Mouse (Mus musculus) kidney, postnatal 25 days (tissue): ENCODE data around the gene Vsx1.

ENCODE experiments used
- DNase-seq, 2 experiments: peaks; one replicate each; pipeline ENCODE4 v3.0.0; 2021; ENCODE audit warnings: mixed read lengths in 2 of 2

Gene Vsx1

DNA sequence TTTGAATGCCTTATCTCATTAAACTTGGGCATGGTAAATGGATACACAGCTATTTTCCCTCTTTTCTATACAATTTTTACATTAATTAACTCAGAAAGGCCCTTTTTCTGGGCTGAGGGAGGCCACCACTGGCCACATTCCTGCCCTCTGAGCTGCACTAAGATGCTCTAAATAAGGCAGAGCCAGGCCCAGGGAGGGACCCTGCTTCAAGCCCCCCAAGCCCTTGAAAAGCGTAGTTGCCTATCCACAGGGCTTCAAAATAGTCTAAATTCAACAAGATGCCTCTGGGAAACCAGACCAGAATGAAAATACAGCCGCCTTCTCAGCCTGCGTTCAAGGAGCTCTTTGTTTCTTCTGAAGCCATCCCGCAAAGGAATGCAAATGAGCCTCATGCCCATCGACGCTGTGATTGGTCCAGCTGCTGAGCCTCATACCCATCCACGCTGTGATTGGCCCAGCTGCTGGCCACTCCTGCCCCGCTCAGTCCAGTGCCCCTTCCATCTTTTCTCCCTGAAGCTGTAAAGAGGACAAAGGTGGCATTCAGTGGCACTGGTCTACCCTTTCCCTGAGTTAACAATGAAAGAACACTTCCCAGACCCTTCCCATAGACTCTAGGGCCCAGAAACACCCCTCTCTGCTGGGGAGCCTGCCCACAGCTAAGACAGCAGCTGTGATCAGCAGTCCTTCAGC, 45.3 kb downstream of the Vsx1 start:
- no peak for DNase-seq

DNA sequence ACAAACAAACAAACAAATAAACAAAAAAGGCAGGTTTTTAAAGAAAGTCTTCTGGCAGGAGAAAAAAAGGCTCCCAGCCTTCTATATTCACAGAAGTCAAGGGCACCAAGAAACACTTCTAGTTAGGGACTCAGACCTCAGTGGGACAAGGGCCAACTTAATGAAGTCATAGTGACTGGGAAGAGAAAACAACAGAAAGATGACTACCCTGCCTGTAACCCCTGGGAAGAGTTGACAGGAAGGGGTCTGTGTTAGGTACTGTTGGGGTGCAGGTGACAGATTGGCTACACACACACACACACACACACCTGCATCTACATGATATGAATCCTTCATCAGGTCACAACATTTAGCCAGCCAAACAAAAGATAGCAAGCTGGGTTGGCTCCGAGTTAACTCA, 46.0 kb downstream of the Vsx1 start:
- DNase-seq: no peak

DNA sequence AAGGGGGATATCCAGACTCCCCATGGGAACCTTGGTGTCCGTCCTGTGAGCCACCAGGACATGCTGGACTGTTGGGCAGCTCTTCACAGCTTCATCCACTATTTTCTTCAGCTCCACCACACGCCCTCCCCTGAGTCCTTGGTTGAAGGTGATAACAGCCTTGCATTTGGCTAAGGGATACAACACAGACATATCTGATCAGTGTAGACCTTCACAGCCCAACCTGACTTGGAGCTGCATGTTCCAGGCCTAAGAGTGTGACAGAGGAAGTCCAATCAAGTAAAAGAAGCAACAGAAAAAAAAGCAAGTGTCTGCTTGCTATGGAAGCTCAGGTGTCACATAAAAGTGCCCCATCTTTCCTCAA, 50.8 kb downstream of the Vsx1 start:
- DNase-seq: no peak

DNA sequence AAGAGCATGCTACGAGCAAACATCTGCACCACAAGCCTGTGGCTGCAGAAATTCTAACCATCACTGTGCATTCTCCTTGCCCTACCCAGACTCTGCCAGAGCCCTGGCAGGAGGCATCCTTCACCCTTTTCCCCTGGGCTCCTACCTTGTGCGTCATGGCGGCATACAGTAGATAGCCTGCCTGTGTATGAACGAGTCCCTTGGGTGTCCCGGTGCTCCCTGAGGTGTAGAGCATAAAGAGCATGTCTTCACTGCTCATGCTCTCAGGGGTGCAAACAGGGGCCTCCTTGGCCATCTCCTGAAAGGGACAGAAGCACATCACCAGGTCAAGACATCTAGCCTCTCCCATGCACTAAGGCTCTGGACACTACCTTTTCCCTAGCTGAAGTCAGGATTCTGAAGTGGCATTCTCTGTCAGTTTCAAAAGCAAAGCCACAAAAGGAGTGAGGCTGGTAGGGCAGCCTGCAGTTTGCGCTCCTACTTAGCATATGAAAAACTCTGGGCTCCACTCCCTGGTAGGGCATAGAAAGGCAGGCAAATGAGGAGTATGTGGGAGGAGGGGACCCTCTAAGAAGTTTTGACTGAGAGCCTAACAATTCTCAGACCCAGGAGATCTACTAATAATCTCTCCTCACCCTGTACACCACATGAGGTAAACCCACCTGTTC, 51.3 kb downstream of the Vsx1 start:
- no peak for DNase-seq

DNA sequence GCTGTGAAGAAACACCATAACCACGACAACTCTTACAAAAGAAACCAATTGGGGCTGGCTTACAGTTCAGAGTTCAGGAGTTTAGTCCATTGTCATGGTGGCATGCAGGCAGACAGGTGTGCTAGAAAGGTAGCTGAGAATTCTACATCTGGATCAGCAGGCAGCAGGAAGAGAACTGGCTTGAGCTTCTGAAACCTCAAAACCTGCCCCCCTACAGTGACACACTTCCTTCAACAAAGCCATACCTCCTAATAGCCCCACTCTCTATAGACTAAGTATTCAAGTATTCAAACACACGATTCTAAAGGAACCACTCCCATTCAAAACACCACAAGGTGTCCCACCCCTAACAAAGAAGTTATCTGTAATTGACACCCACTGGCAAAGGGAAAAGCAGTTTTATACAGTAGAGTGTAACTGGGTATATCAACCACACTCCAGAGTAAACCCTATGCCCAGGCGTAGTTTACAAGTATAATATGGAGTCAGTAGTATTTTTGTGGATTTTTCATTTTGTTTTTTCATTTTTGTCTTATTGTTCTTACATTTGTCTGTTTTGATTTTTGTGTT, 53.2 kb downstream of the Vsx1 start:
- DNase-seq: no peak
